Mouse (Mus musculus): ENCODE data around the gene BC048671.

DNA sequence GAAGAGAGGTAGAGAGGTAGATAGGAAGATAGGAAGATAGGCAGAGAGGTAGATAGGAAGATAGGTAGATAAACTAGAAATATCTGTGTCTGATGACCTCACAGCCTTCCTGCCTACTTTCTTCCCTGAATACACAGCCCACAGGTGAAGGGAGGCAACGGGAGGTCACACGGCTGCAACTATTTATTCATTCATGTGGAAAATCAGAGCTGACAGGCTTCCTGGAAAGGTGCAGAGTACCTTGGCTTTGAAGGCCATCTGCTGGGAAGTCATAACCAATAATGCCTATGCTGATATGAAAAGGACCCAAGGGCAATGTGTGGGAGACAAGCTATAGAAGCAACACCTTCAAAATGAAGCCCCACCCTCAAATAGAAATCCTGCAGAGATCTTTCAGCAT lies 41.3 kb downstream of the BC048671 start:
- no peak for TF ChIP-seq POLR2A (IDR thresholded peaks at IDR 0.05; ENCODE audit: low read depth, low read length)
- TF ChIP-seq CTCF (conservative IDR thresholded peaks at IDR 0.05 in 1 of 2, IDR thresholded peaks at IDR 0.05 in 1 of 2; ENCODE audit: low read depth in 2 of 2, low read length in 2 of 2), result no peak
- no peak for TF ChIP-seq HCFC1 (IDR thresholded peaks at IDR 0.05; ENCODE audit: low read depth, low read length)
- no peak for TF ChIP-seq EP300 (IDR thresholded peaks at IDR 0.05; ENCODE audit: low read length)
- no peak for TF ChIP-seq UBTF (IDR thresholded peaks at IDR 0.05; ENCODE audit: low read depth, low read length)
- no peak for TF ChIP-seq MAZ (IDR thresholded peaks at IDR 0.05; ENCODE audit: low read depth, low read length)
- TF ChIP-seq JUN (IDR thresholded peaks at IDR 0.05; ENCODE audit: insufficient read depth, low read depth, low read length), result no peak
- no peak for TF ChIP-seq MYC (IDR thresholded peaks at IDR 0.05; ENCODE audit: low read depth, low read length)

Data from CH12.LX (cell line).